Mouse (Mus musculus): ENCODE results near the gene Cd5. TPM values are rescaled to one million over a fixed set of nuclear protein-coding genes. Genes with fewer than 3 reads are reported as not detected.

Gene Cd5
- polyA plus RNA-seq, 1 experiment from 2014 or later = 0.25 TPM

DNA sequence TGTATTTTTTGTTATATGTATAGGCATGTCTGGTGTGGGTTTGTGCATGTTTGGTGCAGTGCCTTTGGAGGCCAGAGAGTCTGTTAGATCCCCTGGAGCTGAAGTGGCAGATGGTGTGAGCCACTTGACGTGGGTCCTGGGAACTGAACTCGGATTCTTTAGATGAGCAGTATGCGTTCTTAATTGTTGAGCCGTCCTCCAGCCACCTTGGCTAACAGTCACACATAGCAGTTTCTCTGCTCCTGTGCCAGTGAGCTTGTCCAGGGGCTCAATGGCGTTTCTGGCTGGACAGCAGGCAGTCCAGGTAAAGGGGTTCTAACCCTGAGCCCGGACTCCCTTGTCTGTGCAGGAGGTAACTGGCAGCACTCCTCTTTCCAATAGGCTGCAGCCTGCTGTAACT lies 29.9 kb downstream of the Cd5 start:
- H3K9me3 ChIP-seq = no peaks in the 10 kb centered on the region
- H3K4me2 ChIP-seq = no peak overlapping the region
- no peaks in the 10 kb centered on the region for H3K27me3 ChIP-seq
- 0 out of 2 replicates have a peak overlapping the region, but pooled peaks have one; percentile 23 for H3K9ac ChIP-seq
- 53% methylated on average over 6 of the region's 6 CpGs for WGBS
- H3K4me3 ChIP-seq = no peak overlapping the region
- ATAC-seq (ENCODE audit: low FRiP score, low read depth) = 0 out of 2 replicates have a peak, but pooled peaks have one; percentile 1
- H3K27ac ChIP-seq (replicated peaks) = peak overlapping the region; percentile 81
- H3K36me3 ChIP-seq = peaks cover 28% of the 10 kb centered on the region
- peaks cover 23% of the 10 kb centered on the region for H3K4me1 ChIP-seq (replicated peaks)

DNA sequence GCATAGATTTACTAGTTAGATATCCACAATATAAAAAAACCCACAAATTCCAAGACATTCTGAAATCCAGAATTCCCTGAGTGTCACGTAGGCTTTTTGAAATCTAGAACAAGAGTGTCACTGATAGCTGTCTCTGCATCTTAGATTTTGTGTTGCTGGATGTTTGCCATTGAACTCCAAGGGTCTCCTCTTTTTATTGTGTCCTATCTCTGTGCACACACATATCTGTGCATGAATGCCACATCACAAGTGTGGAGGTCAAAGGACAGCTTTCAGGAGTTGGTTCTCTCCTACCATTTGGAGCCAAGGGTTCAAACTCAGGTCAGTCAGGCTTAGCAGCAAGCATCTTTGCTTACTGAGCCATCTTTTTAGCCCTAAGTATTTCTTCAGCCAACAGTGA lies 30.9 kb downstream of the Cd5 start:
- no peak overlapping the region for H3K27ac ChIP-seq (replicated peaks)
- no peaks in the 10 kb centered on the region for H3K27me3 ChIP-seq
- WGBS = 88% methylated on average over 1 of the region's 1 CpGs
- H3K4me1 ChIP-seq (replicated peaks) = peaks cover 23% of the 10 kb centered on the region
- peaks cover 20% of the 10 kb centered on the region for H3K36me3 ChIP-seq
- H3K9me3 ChIP-seq = no peaks in the 10 kb centered on the region
- no peak overlapping the region for H3K4me2 ChIP-seq
- no peak for ATAC-seq (ENCODE audit: low FRiP score, low read depth)
- H3K9ac ChIP-seq = no peak overlapping the region
- H3K4me3 ChIP-seq = no peak overlapping the region

DNA sequence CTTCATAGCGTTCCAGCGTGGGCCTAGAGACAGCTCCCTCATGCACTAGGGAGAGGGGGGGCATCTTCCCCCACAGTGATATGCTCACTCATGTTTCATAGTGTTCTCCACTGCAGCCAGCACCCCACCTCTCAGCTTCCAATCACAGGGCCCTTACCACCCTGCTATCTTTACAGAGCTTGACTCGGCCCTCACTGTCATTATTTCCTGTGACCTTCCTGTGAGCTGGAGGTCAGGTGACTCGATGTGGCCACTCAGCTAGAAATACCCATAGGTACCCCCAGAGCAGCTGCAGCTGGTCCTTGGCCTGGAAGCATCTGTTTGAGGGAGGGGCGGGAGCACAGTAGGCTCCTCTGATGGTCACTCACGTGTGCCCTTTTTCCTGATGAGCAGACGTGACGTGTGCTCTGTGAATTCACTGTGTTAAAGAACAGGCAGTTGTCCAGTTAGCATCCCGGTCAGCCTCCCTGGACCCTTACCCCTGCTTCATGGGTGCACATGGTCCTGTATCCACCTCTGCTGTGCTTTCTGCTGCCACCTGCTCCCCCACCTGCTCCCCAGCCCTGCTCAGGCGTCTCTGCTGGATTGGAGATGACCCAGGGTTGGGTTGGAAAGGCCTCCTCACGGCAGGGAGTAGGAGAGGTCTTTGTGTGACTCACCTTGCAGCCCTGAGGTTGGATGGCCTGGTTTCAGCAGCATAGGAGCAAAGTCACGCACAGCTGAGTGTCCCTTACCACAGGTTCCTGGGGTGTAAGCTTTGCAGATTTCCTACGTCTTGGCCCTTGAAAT lies 31.5 kb downstream of the Cd5 start:
- WGBS = 76% methylated on average over 13 of the region's 13 CpGs

DNA sequence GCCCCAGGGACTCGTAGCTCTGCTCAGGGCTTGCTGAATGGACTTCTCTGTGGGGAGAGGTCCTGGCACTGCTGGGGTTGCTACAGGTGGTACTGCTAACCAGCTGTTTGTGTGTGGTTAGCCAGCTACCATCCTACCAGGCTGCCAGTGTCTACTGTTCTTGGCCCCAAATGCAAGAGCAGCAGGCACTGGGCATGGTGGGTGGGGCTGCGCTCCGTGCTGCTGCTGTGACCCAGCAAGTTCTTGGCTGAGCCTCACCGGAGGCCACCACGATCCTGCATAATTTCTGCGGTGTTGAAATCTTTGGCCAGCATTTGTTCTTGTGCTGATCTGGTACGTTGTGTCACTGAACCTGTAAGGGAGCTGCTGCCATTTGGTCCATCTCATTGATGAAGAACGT lies 35.3 kb downstream of the Cd5 start:
- WGBS = 79% methylated on average over 8 of the region's 8 CpGs
- ATAC-seq (ENCODE audit: low FRiP score, low read depth) = no peak
- Histone ChIP-seq H3K27ac (replicated peaks) (no peak overlapping the region), H3K4me2 (no peak overlapping the region), H3K9me3 (no peaks in the 10 kb centered on the region), H3K9ac (no peak overlapping the region), H3K4me3 (no peak overlapping the region), H3K36me3 (peaks cover 5% of the 10 kb centered on the region; the same call in 1 of the 2 replicates), H3K4me1 (replicated peaks) (peaks cover 28% of the 10 kb centered on the region), H3K27me3 (no peaks in the 10 kb centered on the region)

More for the DNA sequence above, 31.5 kb downstream of the Cd5 start:
- Histone ChIP-seq H3K4me1 (replicated peaks) (peaks cover 23% of the 10 kb centered on the region), H3K9ac (no peak overlapping the region), H3K27ac (replicated peaks) (no peak overlapping the region), H3K27me3 (no peaks in the 10 kb centered on the region), H3K9me3 (no peaks in the 10 kb centered on the region), H3K4me3 (no peak overlapping the region), H3K36me3 (peaks cover 15% of the 10 kb centered on the region; the same call in 1 of the 2 replicates), H3K4me2 (no peak overlapping the region)
- ATAC-seq (ENCODE audit: low FRiP score, low read depth) = no peak

DNA sequence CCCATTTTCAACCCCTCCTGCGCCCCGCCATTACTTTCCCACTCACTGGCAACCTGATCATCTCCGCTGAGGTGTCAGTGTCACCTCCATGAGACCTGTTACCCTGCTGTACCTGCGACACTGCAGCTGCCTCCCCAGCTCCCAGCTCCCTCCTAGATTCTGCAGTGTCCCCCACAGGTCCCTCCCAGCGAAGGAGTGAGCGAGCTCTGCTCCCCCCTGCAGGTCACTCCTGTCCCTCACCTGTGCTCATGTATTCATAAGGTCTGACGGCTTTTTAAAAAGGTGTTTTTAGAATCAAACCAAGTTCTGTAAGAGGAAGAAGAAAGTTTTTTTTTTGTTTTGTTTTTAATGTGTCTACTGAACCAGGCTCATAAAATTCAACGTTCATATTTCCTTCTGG lies 36.7 kb downstream of the Cd5 start:
- Histone ChIP-seq H3K9ac (no peak overlapping the region), H3K4me3 (no peak overlapping the region), H3K27ac (replicated peaks) (no peak overlapping the region), H3K4me2 (no peak overlapping the region), H3K9me3 (no peaks in the 10 kb centered on the region), H3K36me3 (peaks cover under 1% of the 10 kb centered on the region; the same call in 1 of the 2 replicates), H3K27me3 (no peaks in the 10 kb centered on the region), H3K4me1 (replicated peaks) (peaks cover 40% of the 10 kb centered on the region)
- 85% methylated on average over 8 of the region's 8 CpGs for WGBS
- ATAC-seq (ENCODE audit: low FRiP score, low read depth) = no peak

DNA sequence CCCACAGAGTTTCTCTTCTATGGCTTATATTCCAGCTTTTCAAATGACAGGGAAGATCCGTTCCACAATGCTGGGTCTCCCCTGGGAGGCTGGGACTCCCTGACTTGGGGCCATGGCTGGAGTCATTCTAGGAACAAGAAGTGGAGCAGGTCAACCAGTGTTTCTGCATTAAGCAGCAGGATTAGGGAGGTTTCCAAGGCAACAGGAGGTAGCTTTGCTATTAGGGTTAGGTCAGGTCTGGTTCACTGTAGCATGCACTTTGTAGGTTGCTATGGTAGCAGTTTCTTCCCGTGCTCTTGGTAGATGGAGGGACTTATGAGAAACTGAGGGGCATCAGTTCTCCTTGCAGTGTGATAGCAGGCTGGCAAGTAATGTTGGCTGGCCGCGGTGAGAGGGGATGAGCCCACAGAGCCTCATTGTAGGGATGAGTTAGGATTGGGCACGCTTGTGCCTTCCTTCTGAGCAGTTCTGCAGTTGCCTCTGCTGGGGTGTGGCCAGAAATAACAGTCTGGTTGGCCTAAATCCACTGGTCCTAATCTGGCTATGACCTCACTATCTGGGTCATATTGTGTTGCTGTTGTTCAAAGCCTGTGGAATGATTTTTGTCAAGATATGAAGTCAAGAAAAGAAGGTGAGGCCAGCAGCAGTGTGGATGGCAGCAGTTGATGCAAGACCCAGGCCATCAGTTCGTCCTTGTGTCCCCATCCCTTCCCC lies 37.6 kb downstream of the Cd5 start:
- Histone ChIP-seq H3K4me1 (replicated peaks) (peaks cover 48% of the 10 kb centered on the region), H3K4me3 (no peak overlapping the region), H3K27ac (replicated peaks) (no peak overlapping the region), H3K9ac (no peak overlapping the region), H3K27me3 (no peaks in the 10 kb centered on the region), H3K36me3 (no peaks in the 10 kb centered on the region), H3K4me2 (no peak overlapping the region), H3K9me3 (no peaks in the 10 kb centered on the region)
- WGBS = 50% methylated on average over 6 of the region's 6 CpGs
- ATAC-seq (ENCODE audit: low FRiP score, low read depth) = no peak

DNA sequence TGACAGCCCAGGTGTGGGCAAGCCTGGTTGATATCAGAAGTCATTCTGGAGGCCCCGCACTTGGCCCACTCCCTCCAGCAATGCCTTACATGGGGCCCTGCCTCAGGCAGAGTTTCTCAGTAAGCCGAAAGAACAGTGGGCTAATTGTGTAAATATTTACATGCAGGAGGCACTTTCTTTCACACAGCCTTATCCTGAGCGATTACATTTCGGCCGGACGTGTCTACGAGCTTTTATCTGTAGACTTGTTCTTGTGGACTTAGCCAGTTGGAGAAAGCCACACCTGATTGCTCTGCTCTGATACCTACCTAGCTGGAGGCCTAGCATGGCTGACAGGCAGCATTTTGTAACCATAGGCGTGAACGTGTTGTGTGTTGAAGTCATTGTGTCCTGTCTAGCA lies 39.0 kb downstream of the Cd5 start:
- ATAC-seq (ENCODE audit: low FRiP score, low read depth) = no peak
- no peak overlapping the region for H3K4me2 ChIP-seq
- 70% methylated on average over 9 of the region's 9 CpGs for WGBS
- no peaks in the 10 kb centered on the region for H3K36me3 ChIP-seq
- peaks cover 60% of the 10 kb centered on the region for H3K4me1 ChIP-seq (replicated peaks)
- H3K9ac ChIP-seq = no peak overlapping the region
- H3K27ac ChIP-seq (replicated peaks) = no peak overlapping the region
- no peaks in the 10 kb centered on the region for H3K9me3 ChIP-seq
- no peak overlapping the region for H3K4me3 ChIP-seq
- no peaks in the 10 kb centered on the region for H3K27me3 ChIP-seq

DNA sequence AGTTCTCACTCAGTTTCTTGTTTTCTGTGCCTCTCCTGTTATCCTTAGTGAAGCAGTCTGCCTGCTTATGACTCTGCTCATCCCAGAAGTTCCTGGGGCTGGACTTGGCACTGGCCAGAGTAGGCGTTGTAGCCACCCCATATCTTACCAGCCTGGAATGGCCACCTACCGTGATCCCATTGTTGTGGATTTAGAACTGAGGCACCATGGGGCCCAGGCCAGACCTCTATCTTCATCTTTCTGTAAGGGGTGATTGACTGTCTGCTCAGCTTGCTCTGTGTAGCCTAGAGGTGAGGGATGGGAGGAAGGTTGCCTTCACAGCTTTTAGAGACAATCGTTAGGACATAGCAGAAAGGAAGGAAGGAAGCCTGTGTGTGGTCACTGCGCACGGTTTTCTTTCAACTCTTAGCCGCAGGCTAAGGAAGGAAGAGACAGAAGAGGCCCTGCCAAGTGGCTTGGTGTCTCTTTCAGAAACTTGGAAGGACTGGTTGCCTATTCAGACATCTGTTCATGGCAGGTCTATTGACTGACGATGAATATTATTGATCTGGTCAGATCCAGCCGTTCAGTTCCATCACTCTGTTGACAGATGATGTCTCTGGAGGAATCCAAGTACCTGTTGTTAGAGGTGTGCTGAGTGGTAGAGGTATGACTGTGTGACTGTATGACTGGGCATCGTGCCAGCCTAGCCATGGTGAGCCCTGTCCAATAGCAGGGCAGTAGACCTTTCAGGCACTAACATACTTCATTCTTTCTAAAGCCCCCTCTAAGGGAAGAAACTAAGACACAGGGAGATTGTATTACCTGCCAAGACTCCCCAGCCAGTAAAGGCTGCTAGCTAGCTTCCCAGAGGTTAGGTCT lies 40.4 kb downstream of the Cd5 start:
- Histone ChIP-seq H3K36me3 (no peaks in the 10 kb centered on the region), H3K9ac (no peak overlapping the region), H3K4me3 (no peak overlapping the region), H3K4me2 (no peak overlapping the region), H3K9me3 (no peaks in the 10 kb centered on the region), H3K4me1 (replicated peaks) (peaks cover 60% of the 10 kb centered on the region), H3K27ac (replicated peaks) (no peak overlapping the region; the same call in 1 of the 2 replicates), H3K27me3 (no peaks in the 10 kb centered on the region)
- no peak for ATAC-seq (ENCODE audit: low FRiP score, low read depth)
- 64% methylated on average over 9 of the region's 9 CpGs for WGBS

DNA sequence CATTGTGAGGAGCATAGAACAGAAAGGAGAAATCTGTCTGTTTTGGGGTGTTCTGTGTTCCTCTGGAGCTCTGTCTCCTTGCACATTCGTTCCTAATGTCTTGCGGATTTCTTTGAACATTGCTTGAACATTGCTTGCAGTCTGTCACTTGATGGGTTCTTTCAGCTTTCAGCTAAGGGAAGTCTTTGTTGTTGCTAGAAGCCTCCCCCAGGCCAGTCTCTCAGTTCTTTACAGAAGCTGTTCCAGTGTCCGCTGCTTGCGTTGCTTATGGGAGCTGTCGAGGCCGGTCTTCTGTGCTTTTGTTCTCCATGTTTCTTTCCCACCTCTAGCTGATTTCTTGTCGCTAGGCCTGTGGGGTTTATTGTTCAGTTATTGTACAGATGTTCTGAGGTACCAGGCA lies 43.0 kb downstream of the Cd5 start:
- Histone ChIP-seq H3K9ac (peak overlapping the region; percentile 20; the same call in 1 of the 2 replicates), H3K4me1 (replicated peaks) (peaks cover 68% of the 10 kb centered on the region), H3K4me3 (no peak overlapping the region), H3K4me2 (peak overlapping the region; percentile 16), H3K27ac (replicated peaks) (peak overlapping the region; percentile 69), H3K36me3 (no peaks in the 10 kb centered on the region), H3K27me3 (no peaks in the 10 kb centered on the region), H3K9me3 (no peaks in the 10 kb centered on the region)
- 21% methylated on average over 7 of the region's 7 CpGs for WGBS
- no peak for ATAC-seq (ENCODE audit: low FRiP score, low read depth)

DNA sequence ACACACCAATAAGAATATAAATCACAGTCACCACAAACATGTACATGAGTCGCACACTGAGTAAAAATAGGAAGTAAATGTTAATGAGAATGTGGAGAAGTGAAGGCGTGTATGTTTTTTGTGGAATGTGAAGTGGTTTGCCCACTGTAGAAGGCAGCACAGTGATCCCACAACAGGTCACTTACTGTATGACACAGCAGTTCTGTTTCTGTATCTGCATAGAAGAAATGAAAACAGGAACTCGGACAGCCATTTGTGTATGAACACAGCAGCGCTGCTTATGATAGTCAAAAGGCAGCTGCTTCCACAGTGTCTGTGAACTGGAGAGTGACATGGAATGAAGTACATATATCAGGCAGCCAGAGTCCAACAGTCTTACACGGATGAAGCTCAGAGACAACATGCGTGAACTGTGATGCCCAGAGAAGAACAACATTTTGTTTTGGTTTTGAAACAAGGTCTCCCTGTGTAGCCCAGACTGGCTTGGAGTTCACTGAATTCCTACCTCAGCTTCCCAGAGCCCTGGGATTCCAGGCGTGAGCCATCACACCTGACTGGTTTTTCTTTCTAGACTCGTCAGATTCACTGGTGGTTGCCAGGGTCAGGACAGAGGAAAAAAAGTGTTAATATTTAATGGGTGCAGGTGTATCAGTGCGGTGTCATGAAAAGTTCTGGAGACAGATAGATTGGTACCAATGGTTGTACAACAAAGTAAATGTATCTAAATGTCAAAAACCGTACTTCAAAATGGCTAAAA lies 44.7 kb downstream of the Cd5 start:
- H3K9me3 ChIP-seq = no peaks in the 10 kb centered on the region
- no peak for ATAC-seq (ENCODE audit: low FRiP score, low read depth)
- no peak overlapping the region for H3K4me2 ChIP-seq
- no peak overlapping the region for H3K27ac ChIP-seq (replicated peaks)
- no peaks in the 10 kb centered on the region for H3K36me3 ChIP-seq
- no peaks in the 10 kb centered on the region for H3K27me3 ChIP-seq
- WGBS = 89% methylated on average over 10 of the region's 10 CpGs
- H3K4me3 ChIP-seq = no peak overlapping the region
- H3K9ac ChIP-seq = no peak overlapping the region
- H3K4me1 ChIP-seq (replicated peaks) = peaks cover 69% of the 10 kb centered on the region

DNA sequence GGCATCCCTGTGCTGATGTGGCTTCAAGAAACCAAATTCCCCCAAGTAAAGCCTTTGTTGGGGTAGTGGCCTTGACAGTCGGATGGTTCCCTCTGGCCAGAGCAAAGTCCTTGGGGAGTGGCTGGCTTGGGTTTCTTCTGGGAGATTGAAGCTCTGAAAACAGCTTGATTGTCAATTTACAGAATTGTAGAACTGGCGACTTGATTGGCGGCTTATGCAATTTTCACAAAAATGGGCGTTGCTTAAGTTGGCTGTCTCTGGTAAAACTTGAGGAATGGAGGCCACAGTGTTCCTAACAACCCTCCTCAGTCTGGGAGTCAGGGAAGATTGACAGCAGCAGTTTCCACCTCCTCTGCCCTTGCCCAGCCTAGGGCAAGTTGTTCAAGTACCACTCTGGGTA lies 46.4 kb downstream of the Cd5 start:
- no peaks in the 10 kb centered on the region for H3K36me3 ChIP-seq
- H3K4me1 ChIP-seq (replicated peaks) = peaks cover 59% of the 10 kb centered on the region
- ATAC-seq (ENCODE audit: low FRiP score, low read depth) = no peak
- no peaks in the 10 kb centered on the region for H3K9me3 ChIP-seq
- H3K4me3 ChIP-seq = no peak overlapping the region
- no peaks in the 10 kb centered on the region for H3K27me3 ChIP-seq
- no peak overlapping the region for H3K9ac ChIP-seq
- H3K27ac ChIP-seq (replicated peaks) = no peak overlapping the region
- H3K4me2 ChIP-seq = no peak overlapping the region
- 91% methylated on average over 4 of the region's 4 CpGs for WGBS

All from hindbrain, embryonic 15.5 days (tissue).